Mouse (Mus musculus): ENCODE results near the gene 4933411K16Rik.

GRCm38 (mm10) chr19:42086166-42086565 lies 34.1 kb downstream of the 4933411K16Rik start, which contains the start of gene Morn4:
- TF ChIP-seq POLR2A (IDR thresholded peaks at IDR 0.05; ENCODE audit: borderline replicate concordance, insufficient read depth, low read length) (peak; percentile 83), CTCF (IDR thresholded peaks at IDR 0.05; ENCODE audit: borderline replicate concordance, insufficient read depth, low read depth, low read length) (no peak)
